Mouse (Mus musculus) lung, postnatal 0 days (tissue): ENCODE results near the gene Cd93. TPM values are rescaled to one million over a fixed set of nuclear protein-coding genes. Genes with fewer than 3 reads are reported as not detected.

Experiments
- ATAC-seq: fragments of 200-750 bp; cut with Nextera tagmentation; 2 replicates; pipeline ENCODE4 v1.8.0; 2017; ENCODE audit warnings: moderate library complexity
- DNase-seq: peaks from one replicate; pipeline ENCODE4 v3.0.0-alpha.2; 2016; ENCODE audit warnings: low spot score
- H3K27ac ChIP-seq: fragments of 300-500 bp; sonication (generic); 2 replicates; pipeline ENCODE4 v1.5.1; 2014; ENCODE audit warnings: antibody characterized with exemption, mild to moderate bottlenecking, low read length, mixed read lengths
- H3K27me3 ChIP-seq: fragments of 300-500 bp; sonication (generic); replicated peaks from 2 replicates; pipeline ENCODE4 v1.6.1; 2014; ENCODE audit warnings: low read length, mixed read lengths; ENCODE audit not compliant: insufficient read depth
- H3K36me3 ChIP-seq: fragments of 300-500 bp; sonication (generic); 2 replicates; pipeline ENCODE4 v1.6.1; 2014; ENCODE audit warnings: low read length, mixed read lengths; ENCODE audit not compliant: insufficient read depth
- H3K4me1 ChIP-seq: fragments of 300-500 bp; sonication (generic); 2 replicates; pipeline ENCODE4 v1.6.1; 2014; ENCODE audit warnings: antibody characterized with exemption, low read depth, low read length, mixed read lengths; ENCODE audit not compliant: insufficient read depth
- H3K4me2 ChIP-seq: fragments of 300-500 bp; sonication (generic); replicated peaks from 2 replicates; pipeline ENCODE4 v1.6.1; 2014; ENCODE audit warnings: low read depth, mild to moderate bottlenecking, low read length, moderate library complexity, mixed read lengths
- H3K4me3 ChIP-seq: fragments of 300-500 bp; sonication (generic); 2 replicates; pipeline ENCODE4 v1.5.1; 2014; ENCODE audit warnings: low read depth, low read length
- H3K9ac ChIP-seq: fragments of 300-500 bp; sonication (generic); replicated peaks from 2 replicates; pipeline ENCODE4 v1.6.1; 2014; ENCODE audit warnings: low read depth, mild to moderate bottlenecking
- H3K9me3 ChIP-seq: fragments of 300-500 bp; sonication (generic); 2 replicates; pipeline ENCODE4 v1.6.1; 2016; ENCODE audit warnings: low read length, mixed read lengths
- CTCF ChIP-seq: IDR thresholded peaks from 2 replicates; pipeline ENCODE4 v1.5.1; 2016; ENCODE audit warnings: antibody characterized with exemption, mild to moderate bottlenecking
- EP300 ChIP-seq: IDR thresholded peaks from 2 replicates; pipeline ENCODE4 v1.6.1; 2016; ENCODE audit warnings: antibody characterized with exemption, mild to moderate bottlenecking, control low read depth
- WGBS: fragments of 180-500 bp; shearing (Covaris S2); extraction: QIAGEN DNeasy Blood & Tissue Kit; methylation state at CpG from one replicate; pipeline ENCODE4 v1.1.7; 2014; 5-methylcytosine and 5-hydroxymethylcytosine counted together
- polyA plus RNA-seq: library from polyadenylated mRNA; unstranded; fragments of >200 nt; fragmentation: Nextera tagmentation; extraction: Ambion mirVana; gene quantifications from 2 replicates; pipeline ENCODE4 v1.2.1, GENCODE M21; 2015

The Cd93 gene
- 55.9 and 59.7 TPM in 2 replicates for polyA plus RNA-seq

DNA sequence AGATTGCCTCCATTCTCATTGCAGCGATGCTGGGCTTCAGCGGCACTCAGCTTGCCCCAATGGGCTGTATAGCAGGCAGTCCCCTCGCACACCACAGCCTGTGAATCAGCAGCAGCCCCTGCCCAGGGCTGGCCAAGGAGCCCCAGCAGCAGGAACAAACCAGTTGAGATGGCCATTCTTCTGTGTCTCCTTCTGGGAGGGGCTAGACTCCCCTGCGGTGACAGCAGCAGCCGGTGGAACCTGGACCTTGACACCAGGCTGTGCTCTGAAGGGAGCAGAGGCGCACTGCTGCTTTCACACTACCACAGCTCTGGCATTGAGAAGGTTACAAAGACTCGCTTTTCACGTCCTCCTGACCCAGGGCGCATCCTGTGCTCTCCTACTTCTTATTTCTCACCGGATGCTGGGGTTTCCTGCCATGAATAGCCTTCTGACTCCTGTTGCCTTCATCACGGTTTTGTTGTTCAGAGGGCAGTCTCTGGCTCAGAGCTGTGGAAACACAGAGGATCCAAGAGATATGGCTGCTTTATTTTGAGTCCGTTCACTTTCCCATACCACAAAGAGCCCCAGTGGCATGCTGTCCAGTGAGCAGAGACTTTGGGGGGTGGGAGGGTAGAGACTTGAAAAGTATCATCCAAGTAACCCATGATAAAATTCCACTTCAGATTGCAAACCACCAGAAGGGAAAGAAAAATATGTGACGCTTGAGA, at the start of gene Cd93:
Cd93 (minus strand) TSS at position 315 of the 710 bp plus-strand sequence.
- H3K9ac ChIP-seq = peak within 1 kb of the TSS; percentile 68
- no peaks in the 10 kb centered on the region for H3K27me3 ChIP-seq
- no peaks in the 10 kb centered on the region for H3K36me3 ChIP-seq
- H3K4me1 ChIP-seq = peaks cover 8% of the 10 kb centered on the region; the same call in 1 of the 2 replicates
- DNase-seq (peak; percentile 68), ATAC-seq (peak; percentile 78)
- TF ChIP-seq CTCF = no peak; the same call in 1 of the 2 replicates
- TF ChIP-seq EP300 = peak; percentile 60
- 34% methylated on average over 13 of the region's 13 CpGs for WGBS
- H3K9me3 ChIP-seq = no peaks in the 10 kb centered on the region
- peak within 1 kb of the TSS; percentile 93 for H3K27ac ChIP-seq
- H3K4me3 ChIP-seq = peak within 1 kb of the TSS; percentile 43
- peak within 1 kb of the TSS; percentile 47 for H3K4me2 ChIP-seq

DNA sequence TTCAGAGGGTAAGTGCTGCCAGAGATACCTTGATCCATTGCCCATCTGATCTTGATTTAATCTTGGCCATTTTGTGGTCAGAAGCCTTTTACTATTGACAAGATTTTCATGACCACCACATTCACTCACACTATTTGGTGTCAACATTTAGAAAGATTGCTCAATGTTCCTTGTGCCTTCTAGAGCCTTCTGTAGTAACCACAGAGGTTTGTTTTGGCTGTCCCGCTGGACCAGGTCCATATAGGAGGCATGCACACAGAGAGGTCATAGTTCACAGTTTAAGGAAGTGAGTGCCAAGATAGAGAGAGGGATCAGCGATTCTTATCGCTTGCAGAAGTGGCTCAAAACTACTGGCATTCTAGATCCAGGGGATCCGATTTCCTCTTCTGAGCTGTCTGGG, 48.7 kb upstream of the Cd93 start:
- DNase-seq = peak; percentile 84
- TF ChIP-seq CTCF (no peak), EP300 (peak; percentile 77)
- ATAC-seq = peak; percentile 58

DNA sequence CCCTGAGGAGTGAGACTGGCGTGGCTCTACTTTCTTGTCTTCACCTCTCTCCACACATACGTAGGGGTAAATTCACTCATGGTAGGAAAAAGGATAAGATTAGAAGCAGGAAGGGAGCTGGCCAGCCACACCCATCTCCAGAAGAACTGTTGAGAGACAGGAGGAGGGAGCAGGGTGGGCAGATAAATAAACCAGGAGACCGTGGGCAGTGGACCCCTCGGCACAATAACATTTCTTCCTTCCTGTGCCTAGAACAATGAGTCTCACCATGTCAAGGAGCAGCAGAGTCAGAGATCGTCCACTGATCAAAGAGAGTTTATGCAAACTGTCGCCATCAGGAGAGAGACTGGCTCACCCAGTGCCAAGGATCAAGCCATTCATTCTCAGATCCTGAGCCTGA, 46.8 kb upstream of the Cd93 start:
- no peaks in the 10 kb centered on the region for H3K27me3 ChIP-seq
- TF ChIP-seq CTCF (no peak; the same call in 1 of the 2 replicates), EP300 (peak; percentile 97)
- H3K27ac ChIP-seq = 0 out of 2 replicates have a peak overlapping the region, but pooled peaks have one; percentile 23
- WGBS = 35% methylated on average over 6 of the region's 6 CpGs
- peaks cover 4% of the 10 kb centered on the region; the same call in 1 of the 2 replicates for H3K4me1 ChIP-seq
- H3K4me2 ChIP-seq = no peak overlapping the region
- no peaks in the 10 kb centered on the region for H3K9me3 ChIP-seq
- DNase-seq (peak; percentile 75), ATAC-seq (peak; percentile 90)
- no peak overlapping the region for H3K4me3 ChIP-seq
- H3K9ac ChIP-seq = no peak overlapping the region
- H3K36me3 ChIP-seq = no peaks in the 10 kb centered on the region

More for the DNA sequence above, 48.7 kb upstream of the Cd93 start:
- Histone ChIP-seq H3K9me3 (no peaks in the 10 kb centered on the region), H3K27ac (no peak overlapping the region), H3K27me3 (no peaks in the 10 kb centered on the region), H3K4me2 (no peak overlapping the region), H3K9ac (no peak overlapping the region), H3K36me3 (no peaks in the 10 kb centered on the region), H3K4me3 (no peak overlapping the region), H3K4me1 (peaks cover 4% of the 10 kb centered on the region; the same call in 1 of the 2 replicates)
- 11% methylated on average over 4 of the region's 4 CpGs for WGBS

DNA sequence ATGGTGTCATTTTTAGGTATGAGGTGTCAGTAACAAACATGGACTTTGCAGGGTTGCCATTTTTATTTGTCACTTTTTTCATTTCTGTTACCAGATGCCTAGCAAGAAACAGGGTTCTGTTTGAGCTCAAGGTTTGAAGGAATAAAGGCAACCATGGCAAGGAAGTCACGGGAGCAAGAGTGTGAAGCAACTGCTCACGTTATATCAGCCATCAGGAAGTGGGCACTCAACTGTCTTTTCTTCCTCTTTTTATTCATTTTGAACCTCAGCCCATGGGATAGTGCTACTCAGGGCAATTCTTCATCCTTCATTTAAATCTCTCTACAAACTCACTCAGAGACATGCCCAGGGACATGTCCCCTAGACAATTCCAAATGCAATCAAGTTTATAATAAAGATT, 45.5 kb upstream of the Cd93 start:
- DNase-seq (no peak), ATAC-seq (no peak)
- H3K4me1 ChIP-seq = peaks cover 4% of the 10 kb centered on the region; the same call in 1 of the 2 replicates
- WGBS = 85% methylated on average over 2 of the region's 2 CpGs
- H3K9me3 ChIP-seq = no peaks in the 10 kb centered on the region
- H3K27ac ChIP-seq = no peak overlapping the region
- H3K9ac ChIP-seq = no peak overlapping the region
- H3K4me3 ChIP-seq = no peak overlapping the region
- no peak overlapping the region for H3K4me2 ChIP-seq
- H3K36me3 ChIP-seq = no peaks in the 10 kb centered on the region
- TF ChIP-seq EP300 (no peak), CTCF (no peak)
- no peaks in the 10 kb centered on the region for H3K27me3 ChIP-seq

DNA sequence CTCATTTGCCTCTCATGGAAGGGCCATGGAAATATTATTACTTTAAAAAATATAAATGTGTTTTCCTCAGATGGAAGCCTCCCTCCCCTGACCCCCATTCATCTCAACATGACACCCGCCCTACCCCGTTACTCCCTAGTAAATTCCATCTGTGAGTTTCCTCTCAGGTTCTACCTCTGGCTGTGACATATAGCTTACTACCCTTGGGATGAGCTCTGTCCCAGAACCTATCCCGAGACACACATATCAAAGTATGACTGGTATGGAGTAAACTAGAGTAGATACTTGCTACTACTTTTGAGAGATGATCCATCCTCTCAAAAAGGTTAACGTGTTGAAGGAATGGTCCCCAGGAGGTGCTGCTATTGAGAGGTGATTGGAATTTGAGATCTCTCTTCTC, 42.2 kb upstream of the Cd93 start:
- TF ChIP-seq CTCF = no peak
- TF ChIP-seq EP300 = no peak
- Histone ChIP-seq H3K9ac (no peak overlapping the region), H3K36me3 (no peaks in the 10 kb centered on the region), H3K27me3 (no peaks in the 10 kb centered on the region), H3K4me1 (no peaks in the 10 kb centered on the region), H3K4me2 (no peak overlapping the region), H3K27ac (no peak overlapping the region), H3K4me3 (no peak overlapping the region), H3K9me3 (no peaks in the 10 kb centered on the region)
- WGBS = 91% methylated on average over 4 of the region's 4 CpGs
- DNase-seq (no peak), ATAC-seq (no peak)

DNA sequence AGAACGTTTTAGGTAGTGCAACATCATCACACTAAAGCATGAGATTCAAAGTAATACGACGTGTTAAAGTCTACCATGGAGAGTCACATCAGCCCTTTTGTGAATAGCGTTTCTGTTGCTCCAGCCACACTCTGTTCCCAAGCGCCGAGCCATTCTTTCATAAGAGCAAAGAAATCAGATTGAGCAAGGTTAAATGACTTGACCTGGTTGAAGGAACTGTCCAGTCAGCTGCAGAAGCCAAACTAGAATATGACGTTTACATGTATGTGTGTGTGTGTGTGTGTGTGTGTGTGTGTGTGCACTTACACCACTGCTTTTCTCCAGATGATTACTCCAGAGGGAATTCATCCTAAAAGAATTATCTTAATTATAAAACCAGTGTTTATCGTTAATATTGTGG, 37.0 kb upstream of the Cd93 start:
- TF ChIP-seq EP300 = peak; percentile 65
- no peak for TF ChIP-seq CTCF
- WGBS = 61% methylated on average over 8 of the region's 8 CpGs
- H3K9me3 ChIP-seq = no peaks in the 10 kb centered on the region

More for the DNA sequence above, 37.0 kb upstream of the Cd93 start:
- no peak overlapping the region for H3K27ac ChIP-seq
- H3K4me3 ChIP-seq = no peak overlapping the region
- no peaks in the 10 kb centered on the region for H3K27me3 ChIP-seq
- no peak overlapping the region for H3K4me2 ChIP-seq
- no peaks in the 10 kb centered on the region for H3K36me3 ChIP-seq
- H3K9ac ChIP-seq = no peak overlapping the region
- ATAC-seq (peak; percentile 15; the same call in 1 of the 2 replicates), DNase-seq (peak; percentile 83)
- peaks cover 7% of the 10 kb centered on the region; the same call in 1 of the 2 replicates for H3K4me1 ChIP-seq
